Mouse (Mus musculus): ENCODE measurements around the gene Tbkbp1. TPM values are rescaled to one million over a fixed set of nuclear protein-coding genes. Genes with fewer than 3 reads are reported as not detected.

The Tbkbp1 gene
- total and polyA plus RNA-seq, 3 experiments = 11.7 to 33.5 TPM; not detected in 1

DNA sequence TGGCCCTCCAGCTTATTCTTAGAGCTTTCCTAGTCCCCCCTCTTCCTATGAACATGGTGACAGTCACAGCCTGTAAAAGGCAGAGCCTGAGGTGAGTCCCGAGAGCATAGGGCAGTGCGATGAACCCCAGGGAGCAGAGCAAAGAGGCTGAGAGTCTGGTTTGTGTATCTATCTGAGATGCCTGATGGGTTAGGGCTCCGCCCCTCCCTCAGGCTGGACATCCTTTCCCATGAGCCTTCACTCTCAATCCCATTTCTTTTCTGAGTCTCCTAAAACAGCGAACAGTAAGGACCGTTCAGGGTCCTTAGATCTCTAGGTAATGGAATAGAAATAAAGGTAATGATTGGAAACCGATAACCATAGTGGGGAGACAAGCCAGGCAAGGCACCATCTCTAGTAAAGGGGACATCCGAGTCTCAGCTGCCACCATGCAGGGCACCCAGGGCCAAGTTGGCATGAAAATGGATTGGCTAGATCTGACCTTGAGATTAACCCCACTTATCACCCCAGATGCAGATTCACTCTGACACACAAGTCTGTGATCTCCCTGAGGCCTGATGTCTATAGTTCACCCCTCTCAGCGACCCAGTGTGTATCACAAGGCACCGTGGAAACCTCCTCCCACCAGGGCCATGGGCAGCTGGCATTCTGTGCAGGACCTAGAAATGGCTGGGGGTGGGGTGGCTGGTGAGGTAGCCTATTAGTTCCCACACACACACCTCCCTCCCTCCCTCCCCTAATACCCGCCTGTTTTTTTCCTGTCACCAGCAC is 26.8 kb downstream of the Tbkbp1 start:
- H3K9ac ChIP-seq (ENCODE audit: control insufficient read depth, low read depth, low read length, poor library complexity, severe bottlenecking) = no peak overlapping the region
- no peaks in the 10 kb centered on the region; a peak in 1 of 4 replicates for H3K27me3 ChIP-seq (ENCODE audit: control insufficient read depth in 1 of 2, insufficient read depth in 2 of 2, low read length in 2 of 2)
- H3K36me3 ChIP-seq (ENCODE audit: control insufficient read depth in 1 of 2, insufficient read depth in 2 of 2, low read length in 2 of 2) = peaks cover 0 to 20% of the 10 kb centered on the region in 2 experiments; a peak in 2 of 4 replicates
- peaks cover 14 to 17% of the 10 kb centered on the region in 2 experiments for H3K4me1 ChIP-seq (ENCODE audit: control insufficient read depth in 1 of 2, insufficient read depth in 2 of 2, low read length in 2 of 2)
- DNase-seq (ENCODE audit: low read depth, low spot score) = peak; percentile 48
- H3K27ac ChIP-seq (ENCODE audit: control insufficient read depth, low read depth, low read length) = no peak overlapping the region; the same call in 1 of the 2 replicates
- H3K79me2 ChIP-seq (ENCODE audit: control insufficient read depth, insufficient read depth, low read length, poor library complexity) = no peaks in the 10 kb centered on the region; the same call in 1 of the 2 replicates
- no peaks in the 10 kb centered on the region for H3K9me3 ChIP-seq (replicated peaks; ENCODE audit: insufficient read depth, low read length)
- H3K4me3 ChIP-seq (ENCODE audit: control insufficient read depth in 1 of 2, insufficient read depth in 1 of 2, low read depth in 2 of 2, low read length in 2 of 2) = no peak overlapping the region
- no peak for TF ChIP-seq CTCF (IDR thresholded peaks at IDR 0.05 in 2 of 3, conservative IDR thresholded peaks at IDR 0.05 in 1 of 3; ENCODE audit: control insufficient read depth in 1 of 3, insufficient read depth in 1 of 3, low read depth in 2 of 3, low read length in 3 of 3, poor library complexity in 1 of 3, severe bottlenecking in 1 of 3)
- peak; percentile 65 to 77; a peak in 3 of 4 replicates for TF ChIP-seq POLR2A (IDR thresholded peaks at IDR 0.05; ENCODE audit: control insufficient read depth in 1 of 2, insufficient read depth in 1 of 2, low read depth in 1 of 2, low read length in 2 of 2, poor library complexity in 1 of 2)
- no peak for TF ChIP-seq UBTF (IDR thresholded peaks at IDR 0.05; ENCODE audit: borderline replicate concordance, insufficient read depth, low read depth, low read length)
- TF ChIP-seq TBP (IDR thresholded peaks at IDR 0.05; ENCODE audit: low read depth, low read length) = peak; percentile 91
- no peak for TF ChIP-seq TCF12 (IDR thresholded peaks at IDR 0.05; ENCODE audit: low read depth, low read length)
- 0 out of 2 replicates have a peak, but pooled peaks have one; percentile 11 for TF ChIP-seq ETS1 (IDR thresholded peaks at IDR 0.05; ENCODE audit: low read depth, low read length)
- TF ChIP-seq E2F4 (IDR thresholded peaks at IDR 0.05; ENCODE audit: borderline replicate concordance, low read depth, low read length) = no peak
- no peak for TF ChIP-seq ELF1 (IDR thresholded peaks at IDR 0.05; ENCODE audit: low read depth, low read length)
- no peak for TF ChIP-seq MYB (IDR thresholded peaks at IDR 0.05; ENCODE audit: low read depth, low read length)
- peak; percentile 65; the same call in 1 of the 2 replicates for TF ChIP-seq POLR2AphosphoS2 (IDR thresholded peaks at IDR 0.05; ENCODE audit: low read length)
- peak; percentile 97; the same call in 1 of the 2 replicates for TF ChIP-seq ZMIZ1 (IDR thresholded peaks at IDR 0.05; ENCODE audit: low read depth, low read length)
- TF ChIP-seq KAT2A (conservative IDR thresholded peaks at IDR 0.05; ENCODE audit: low read depth, low read length) = no peak

DNA sequence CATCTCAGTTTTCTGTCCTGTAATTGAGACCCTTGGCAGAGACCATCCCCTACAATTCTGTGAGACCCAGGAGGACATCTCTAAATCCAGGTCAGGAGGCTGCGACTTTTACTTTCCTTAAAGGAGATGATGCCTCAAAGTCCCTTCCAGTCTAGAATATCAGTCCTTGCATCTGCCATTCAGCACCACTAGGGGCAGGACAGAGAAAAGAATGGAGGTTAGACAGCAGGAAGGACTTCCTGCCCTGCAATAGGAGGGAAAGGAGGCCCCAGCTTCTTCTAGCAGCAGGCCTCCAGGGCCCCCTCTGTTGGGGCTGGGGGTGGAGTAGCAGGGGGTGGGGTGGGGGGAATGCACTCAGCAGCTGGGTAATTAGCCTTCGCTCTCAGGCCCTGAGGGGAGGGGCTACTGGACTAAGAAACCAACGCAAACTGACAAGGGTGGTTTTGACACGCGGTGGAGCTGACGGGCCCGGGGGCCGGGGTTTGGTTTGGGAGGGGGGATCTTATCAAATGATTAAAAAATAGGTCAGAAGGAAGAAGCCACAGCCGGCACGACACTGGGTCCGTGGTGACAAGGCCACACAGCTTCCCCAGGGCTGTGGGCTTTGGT is 27.9 kb downstream of the Tbkbp1 start:
- DNase-seq (ENCODE audit: low read depth, low spot score) = peak; percentile 87
- no peaks in the 10 kb centered on the region; the same call in 1 of the 2 replicates for H3K79me2 ChIP-seq (ENCODE audit: control insufficient read depth, insufficient read depth, low read length, poor library complexity)
- H3K27me3 ChIP-seq (ENCODE audit: control insufficient read depth in 1 of 2, insufficient read depth in 2 of 2, low read length in 2 of 2) = peaks cover 1% of the 10 kb centered on the region in 2 experiments
- peaks cover 3 to 6% of the 10 kb centered on the region in 2 experiments; a peak in 3 of 4 replicates for H3K4me1 ChIP-seq (ENCODE audit: control insufficient read depth in 1 of 2, insufficient read depth in 2 of 2, low read length in 2 of 2)
- H3K9ac ChIP-seq (ENCODE audit: control insufficient read depth, low read depth, low read length, poor library complexity, severe bottlenecking) = peak overlapping the region; percentile 65
- peaks cover 0 to 9% of the 10 kb centered on the region in 2 experiments; a peak in 2 of 4 replicates for H3K36me3 ChIP-seq (ENCODE audit: control insufficient read depth in 1 of 2, insufficient read depth in 2 of 2, low read length in 2 of 2)
- no peak overlapping the region for H3K27ac ChIP-seq (ENCODE audit: control insufficient read depth, low read depth, low read length)
- H3K9me3 ChIP-seq (replicated peaks; ENCODE audit: insufficient read depth, low read length) = no peaks in the 10 kb centered on the region
- TF ChIP-seq HCFC1 (IDR thresholded peaks at IDR 0.05; ENCODE audit: low read depth, low read length) (peak; percentile 61), MYB (IDR thresholded peaks at IDR 0.05; ENCODE audit: low read depth, low read length) (no peak), SIN3A (IDR thresholded peaks at IDR 0.05; ENCODE audit: low read length) (peak; percentile 32; the same call in 1 of the 2 replicates), POLR2AphosphoS2 (IDR thresholded peaks at IDR 0.05; ENCODE audit: low read length) (no peak), CTCF (IDR thresholded peaks at IDR 0.05 in 2 of 3, conservative IDR thresholded peaks at IDR 0.05 in 1 of 3; ENCODE audit: control insufficient read depth in 1 of 3, insufficient read depth in 1 of 3, low read depth in 2 of 3, low read length in 3 of 3, poor library complexity in 1 of 3, severe bottlenecking in 1 of 3) (peak; percentile 52 to 78 (median 76)), TBP (IDR thresholded peaks at IDR 0.05; ENCODE audit: low read depth, low read length) (no peak), RCOR1 (IDR thresholded peaks at IDR 0.05; ENCODE audit: low read depth, low read length) (no peak), BHLHE40 (IDR thresholded peaks at IDR 0.05; ENCODE audit: borderline replicate concordance, low read depth, low read length) (no peak), MEF2A (IDR thresholded peaks at IDR 0.05; ENCODE audit: extremely low read depth, insufficient replicate concordance, low read depth, low read length, poor library complexity, severe bottlenecking) (no peak), ZC3H11A (IDR thresholded peaks at IDR 0.05; ENCODE audit: low read depth, low read length) (no peak), SMC3 (IDR thresholded peaks at IDR 0.05; ENCODE audit: low read depth, low read length) (0 out of 2 replicates have a peak, but pooled peaks have one; percentile 28), RAD21 (IDR thresholded peaks at IDR 0.05; ENCODE audit: low read depth, low read length) (peak; percentile 20), ELF1 (IDR thresholded peaks at IDR 0.05; ENCODE audit: low read depth, low read length) (peak; percentile 57; the same call in 1 of the 2 replicates), NELFE (IDR thresholded peaks at IDR 0.05; ENCODE audit: low read depth, low read length) (no peak)
- peak overlapping the region in 1 of 2 experiments; percentile 28; a peak in 1 of 4 replicates for H3K4me3 ChIP-seq (ENCODE audit: control insufficient read depth in 1 of 2, insufficient read depth in 1 of 2, low read depth in 2 of 2, low read length in 2 of 2)

Measured in MEL (cell line).